Mouse (Mus musculus): ENCODE data around the gene Sirt7.

- TF ChIP-seq CTCF (IDR thresholded peaks at IDR 0.05; ENCODE audit: low read depth, low read length) (no peak), POLR2AphosphoS5 (IDR thresholded peaks at IDR 0.05; ENCODE audit: insufficient replicate concordance, low read depth, low read length) (no peak), GATA1 (IDR thresholded peaks at IDR 0.05; ENCODE audit: borderline replicate concordance, low read length) (no peak), TAL1 (conservative IDR thresholded peaks at IDR 0.05; ENCODE audit: low read depth, low read length) (no peak), GATA2 (IDR thresholded peaks at IDR 0.05; ENCODE audit: borderline replicate concordance, low read depth, low read length) (no peak)
Measured at GRCm38 (mm10) chr11:120651872-120652271, 26.8 kb upstream of the Sirt7 start.
